Mouse (Mus musculus): ENCODE results near the gene Pde4d. TPM values are rescaled to one million over a fixed set of nuclear protein-coding genes. Genes with fewer than 3 reads are reported as not detected.

The Pde4d gene
- polyA plus RNA-seq, 1 experiment from 2014 or later: 14.8 TPM

DNA sequence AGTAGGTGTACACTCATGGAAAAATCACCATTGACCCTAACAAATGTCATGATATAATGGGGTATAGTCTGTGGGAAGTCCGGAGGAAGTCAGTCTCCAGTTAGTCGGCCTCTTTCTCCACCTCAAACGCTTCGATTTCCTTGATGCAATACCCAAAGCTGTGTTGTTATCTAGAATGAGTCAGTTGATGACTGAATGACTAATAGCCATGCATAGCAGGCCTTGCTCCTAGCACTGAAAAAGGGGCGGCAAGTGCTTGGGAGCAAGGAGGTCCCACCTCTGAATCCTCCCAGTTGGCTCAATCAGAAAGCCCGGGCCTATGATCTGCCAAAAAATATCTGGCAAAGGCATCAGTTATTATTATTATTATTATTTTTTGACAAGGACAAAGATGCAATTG, 1209.4 kb downstream of the Pde4d start:
- Histone ChIP-seq H3K27ac (ENCODE audit: low read depth, low read length) (no peak overlapping the region), H3K4me2 (replicated peaks; ENCODE audit: low read depth, low read length) (no peak overlapping the region), H3K36me3 (ENCODE audit: control insufficient read depth, insufficient read depth, low read length) (no peaks in the 10 kb centered on the region), H3K4me3 (ENCODE audit: low read length) (no peak overlapping the region), H3K9ac (ENCODE audit: low read depth, low read length) (no peak overlapping the region), H3K9me3 (ENCODE audit: control insufficient read depth, low read length) (no peaks in the 10 kb centered on the region), H3K27me3 (ENCODE audit: control insufficient read depth, insufficient read depth, low read length) (no peaks in the 10 kb centered on the region), H3K4me1 (ENCODE audit: control insufficient read depth, insufficient read depth, low read length) (no peaks in the 10 kb centered on the region)
- no peak for ATAC-seq (ENCODE audit: low FRiP score, low TSS enrichment)
- 75% methylated on average over 6 of the region's 6 CpGs for WGBS

DNA sequence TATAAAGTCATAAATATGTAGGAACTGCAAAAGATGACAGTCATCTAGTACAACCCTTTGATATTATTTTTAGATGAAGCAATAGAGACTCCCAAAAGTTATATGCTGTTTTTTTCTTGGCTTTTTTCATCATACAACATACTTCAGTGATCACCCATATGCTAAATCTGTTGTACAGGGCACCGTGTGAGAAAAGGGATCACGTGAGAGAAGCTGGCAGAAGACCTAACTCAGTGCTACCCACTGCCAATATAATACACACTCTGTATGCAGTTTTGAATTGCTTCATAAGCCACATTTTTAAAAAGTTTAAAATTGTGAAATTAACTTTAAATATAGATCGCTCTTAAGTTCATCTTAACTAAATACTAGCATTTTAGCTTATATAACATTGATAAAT, 1211.6 kb downstream of the Pde4d start:
- Histone ChIP-seq H3K9me3 (ENCODE audit: control insufficient read depth, low read length) (no peaks in the 10 kb centered on the region), H3K4me2 (replicated peaks; ENCODE audit: low read depth, low read length) (no peak overlapping the region), H3K4me3 (ENCODE audit: low read length) (no peak overlapping the region), H3K27me3 (ENCODE audit: control insufficient read depth, insufficient read depth, low read length) (no peaks in the 10 kb centered on the region), H3K36me3 (ENCODE audit: control insufficient read depth, insufficient read depth, low read length) (no peaks in the 10 kb centered on the region), H3K27ac (ENCODE audit: low read depth, low read length) (no peak overlapping the region), H3K9ac (ENCODE audit: low read depth, low read length) (no peak overlapping the region), H3K4me1 (ENCODE audit: control insufficient read depth, insufficient read depth, low read length) (peaks cover 10% of the 10 kb centered on the region; the same call in 1 of the 2 replicates)
- no peak for ATAC-seq (ENCODE audit: low FRiP score, low TSS enrichment)
- WGBS: 84% methylated on average over 3 of the region's 3 CpGs

DNA sequence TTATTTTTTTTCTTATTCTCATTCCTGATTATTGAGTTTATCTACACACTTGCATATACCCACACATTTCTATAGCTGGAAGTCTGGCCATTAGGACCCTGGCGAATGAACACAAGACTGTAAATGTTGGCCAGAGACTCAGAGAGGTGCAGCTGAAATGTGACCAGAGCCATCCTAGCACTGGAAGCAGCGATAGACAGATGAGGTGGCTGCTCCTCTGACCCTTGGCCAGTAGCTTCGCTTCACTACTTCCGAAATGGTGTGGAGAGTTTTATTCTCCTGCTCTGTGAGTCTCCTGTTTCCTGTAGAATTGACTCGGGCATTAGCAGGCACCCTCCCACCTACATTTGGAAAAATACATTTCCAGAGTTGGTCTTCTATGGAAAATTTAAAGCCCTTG, 1212.4 kb downstream of the Pde4d start:
- no peak overlapping the region for H3K4me3 ChIP-seq (ENCODE audit: low read length)
- H3K4me1 ChIP-seq (ENCODE audit: control insufficient read depth, insufficient read depth, low read length): peaks cover 10% of the 10 kb centered on the region; the same call in 1 of the 2 replicates
- no peaks in the 10 kb centered on the region for H3K27me3 ChIP-seq (ENCODE audit: control insufficient read depth, insufficient read depth, low read length)
- WGBS: 15% methylated on average over 5 of the region's 5 CpGs
- no peaks in the 10 kb centered on the region for H3K36me3 ChIP-seq (ENCODE audit: control insufficient read depth, insufficient read depth, low read length)
- no peak overlapping the region for H3K4me2 ChIP-seq (replicated peaks; ENCODE audit: low read depth, low read length)
- no peak overlapping the region for H3K9ac ChIP-seq (ENCODE audit: low read depth, low read length)
- H3K9me3 ChIP-seq (ENCODE audit: control insufficient read depth, low read length): no peaks in the 10 kb centered on the region
- H3K27ac ChIP-seq (ENCODE audit: low read depth, low read length): peak overlapping the region; percentile 61; the same call in 1 of the 2 replicates
- peak; percentile 91 for ATAC-seq (ENCODE audit: low FRiP score, low TSS enrichment)

DNA sequence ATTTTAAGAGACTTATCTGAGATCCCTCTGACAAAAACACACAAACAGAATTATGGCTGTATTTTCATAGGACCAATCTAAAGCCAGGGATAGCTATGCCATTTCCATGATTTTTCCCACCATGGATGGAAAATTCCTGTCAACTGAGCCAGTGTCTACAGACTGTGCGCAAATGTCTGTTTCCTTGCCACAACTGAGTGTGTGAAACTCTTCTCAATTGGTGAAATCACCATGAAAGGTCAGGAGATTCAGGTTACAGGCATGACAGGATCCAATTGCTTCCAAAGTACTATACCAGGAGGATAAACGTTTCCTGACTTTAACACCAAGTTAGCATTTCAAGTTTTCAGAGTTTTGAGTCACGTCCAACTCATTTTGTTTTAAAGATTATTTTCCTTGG, 1213.0 kb downstream of the Pde4d start:
- Histone ChIP-seq H3K9me3 (ENCODE audit: control insufficient read depth, low read length) (no peaks in the 10 kb centered on the region), H3K4me1 (ENCODE audit: control insufficient read depth, insufficient read depth, low read length) (peaks cover 10% of the 10 kb centered on the region; the same call in 1 of the 2 replicates), H3K36me3 (ENCODE audit: control insufficient read depth, insufficient read depth, low read length) (no peaks in the 10 kb centered on the region), H3K4me2 (replicated peaks; ENCODE audit: low read depth, low read length) (no peak overlapping the region), H3K9ac (ENCODE audit: low read depth, low read length) (no peak overlapping the region), H3K27ac (ENCODE audit: low read depth, low read length) (peak overlapping the region; percentile 61; the same call in 1 of the 2 replicates), H3K4me3 (ENCODE audit: low read length) (no peak overlapping the region), H3K27me3 (ENCODE audit: control insufficient read depth, insufficient read depth, low read length) (no peaks in the 10 kb centered on the region)
- ATAC-seq (ENCODE audit: low FRiP score, low TSS enrichment): peak; percentile 69
- 18% methylated on average over 3 of the region's 3 CpGs for WGBS

DNA sequence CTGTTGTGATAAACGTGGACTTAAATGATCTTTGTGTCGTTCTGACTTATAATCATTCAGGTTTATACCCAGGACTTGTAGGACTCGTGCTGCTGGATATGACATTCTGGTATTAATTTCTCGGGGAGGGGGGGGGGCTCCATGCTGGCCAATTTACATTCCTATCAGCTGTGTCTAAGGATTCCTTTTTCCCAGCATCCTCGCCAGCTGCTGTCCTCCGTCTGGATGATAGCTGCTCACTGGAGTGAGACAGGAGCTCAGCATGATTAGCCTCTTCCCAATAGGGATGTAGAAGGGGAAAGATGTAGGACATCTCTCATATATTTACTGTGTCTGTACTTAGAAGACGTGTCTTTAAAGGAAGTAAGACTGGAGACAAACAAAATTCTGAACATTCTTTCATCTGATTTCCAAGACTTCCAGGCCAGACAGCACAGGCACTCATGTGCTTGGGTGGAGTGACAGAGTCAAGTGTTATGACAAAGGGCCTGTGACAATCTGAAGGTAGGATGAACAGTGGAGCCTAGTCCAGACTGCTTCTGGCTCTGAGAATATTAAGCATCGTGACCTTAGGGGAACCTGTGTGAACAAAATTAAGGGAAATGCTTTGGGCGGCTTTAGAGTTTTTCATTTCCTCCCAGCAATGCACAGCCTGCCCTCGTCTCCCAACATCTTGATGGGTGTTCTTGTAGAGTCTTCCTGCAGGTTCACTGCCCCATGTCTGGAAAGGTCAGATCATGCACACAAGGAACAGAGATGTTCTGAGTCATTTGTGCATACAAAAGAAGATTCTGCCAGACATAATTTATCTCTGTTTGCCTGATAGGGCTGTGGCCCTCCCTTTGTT, 1215.4 kb downstream of the Pde4d start:
- Histone ChIP-seq H3K9ac (ENCODE audit: low read depth, low read length) (no peak overlapping the region), H3K27me3 (ENCODE audit: control insufficient read depth, insufficient read depth, low read length) (no peaks in the 10 kb centered on the region), H3K4me1 (ENCODE audit: control insufficient read depth, insufficient read depth, low read length) (peaks cover 10% of the 10 kb centered on the region; the same call in 1 of the 2 replicates), H3K4me2 (replicated peaks; ENCODE audit: low read depth, low read length) (no peak overlapping the region), H3K27ac (ENCODE audit: low read depth, low read length) (no peak overlapping the region), H3K36me3 (ENCODE audit: control insufficient read depth, insufficient read depth, low read length) (no peaks in the 10 kb centered on the region), H3K9me3 (ENCODE audit: control insufficient read depth, low read length) (no peaks in the 10 kb centered on the region), H3K4me3 (ENCODE audit: low read length) (no peak overlapping the region)
- 59% methylated on average over 10 of the region's 10 CpGs for WGBS
- no peak for ATAC-seq (ENCODE audit: low FRiP score, low TSS enrichment)

DNA sequence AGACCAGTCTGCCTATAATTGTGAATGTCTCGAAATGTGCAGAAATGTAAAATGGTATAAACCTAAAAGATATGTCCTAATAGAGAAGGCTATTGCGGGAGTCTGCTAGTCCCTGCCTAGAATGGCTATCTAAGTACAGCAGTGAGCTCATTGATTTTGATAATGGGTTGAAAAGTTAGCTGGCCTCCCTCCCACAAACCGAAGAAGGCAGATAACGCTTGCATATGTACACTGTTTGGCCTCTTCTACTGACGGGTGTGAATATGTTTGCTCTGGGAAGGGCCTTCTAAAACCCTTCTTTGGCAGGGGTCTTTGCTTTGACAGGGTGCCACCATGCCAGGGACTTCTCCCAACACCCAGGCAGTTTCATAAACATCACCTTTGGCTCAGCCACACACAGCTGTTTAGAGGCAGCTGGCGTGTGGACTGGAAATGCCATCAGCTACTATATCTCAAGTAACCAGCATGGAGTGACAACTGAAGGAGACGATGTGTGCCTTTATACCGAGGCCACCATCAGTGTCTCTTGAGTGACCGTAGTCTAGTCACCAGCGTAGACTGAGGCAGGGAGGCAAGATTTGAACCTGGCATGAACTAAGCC, 1216.2 kb downstream of the Pde4d start:
- H3K9me3 ChIP-seq (ENCODE audit: control insufficient read depth, low read length): no peaks in the 10 kb centered on the region
- WGBS: 72% methylated on average over 10 of the region's 10 CpGs
- H3K27ac ChIP-seq (ENCODE audit: low read depth, low read length): 0 out of 2 replicates have a peak overlapping the region, but pooled peaks have one; percentile 7
- ATAC-seq (ENCODE audit: low FRiP score, low TSS enrichment): no peak
- no peak overlapping the region for H3K9ac ChIP-seq (ENCODE audit: low read depth, low read length)
- H3K4me2 ChIP-seq (replicated peaks; ENCODE audit: low read depth, low read length): no peak overlapping the region
- H3K36me3 ChIP-seq (ENCODE audit: control insufficient read depth, insufficient read depth, low read length): no peaks in the 10 kb centered on the region
- H3K4me1 ChIP-seq (ENCODE audit: control insufficient read depth, insufficient read depth, low read length): peaks cover 10% of the 10 kb centered on the region; the same call in 1 of the 2 replicates
- no peaks in the 10 kb centered on the region for H3K27me3 ChIP-seq (ENCODE audit: control insufficient read depth, insufficient read depth, low read length)
- no peak overlapping the region for H3K4me3 ChIP-seq (ENCODE audit: low read length)

DNA sequence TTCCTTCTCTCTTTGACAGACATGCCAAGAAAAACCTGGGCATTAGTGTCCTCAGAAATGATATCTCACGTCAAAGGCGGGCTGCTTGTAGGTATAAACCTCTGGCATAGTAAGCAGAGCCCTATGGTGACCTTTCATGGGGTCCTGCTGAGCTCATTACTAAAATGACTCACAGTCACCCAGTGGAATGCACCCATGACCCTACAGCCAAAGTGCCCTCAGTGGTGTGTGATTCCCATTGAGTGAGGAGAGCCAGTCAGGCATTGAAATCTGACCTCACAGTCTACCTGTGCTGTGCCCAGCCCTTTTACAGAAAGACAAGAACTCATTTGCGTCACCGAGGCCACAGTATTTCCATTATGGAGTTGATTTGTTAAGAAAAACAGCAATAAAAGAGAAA, 1220.2 kb downstream of the Pde4d start:
- H3K4me1 ChIP-seq (ENCODE audit: control insufficient read depth, insufficient read depth, low read length): peaks cover 13% of the 10 kb centered on the region; the same call in 1 of the 2 replicates
- no peak overlapping the region for H3K9ac ChIP-seq (ENCODE audit: low read depth, low read length)
- H3K9me3 ChIP-seq (ENCODE audit: control insufficient read depth, low read length): no peaks in the 10 kb centered on the region
- no peak overlapping the region for H3K4me2 ChIP-seq (replicated peaks; ENCODE audit: low read depth, low read length)
- WGBS: 71% methylated on average over 4 of the region's 4 CpGs
- H3K27me3 ChIP-seq (ENCODE audit: control insufficient read depth, insufficient read depth, low read length): no peaks in the 10 kb centered on the region
- no peak overlapping the region for H3K27ac ChIP-seq (ENCODE audit: low read depth, low read length)
- ATAC-seq (ENCODE audit: low FRiP score, low TSS enrichment): no peak
- no peak overlapping the region for H3K4me3 ChIP-seq (ENCODE audit: low read length)
- no peaks in the 10 kb centered on the region for H3K36me3 ChIP-seq (ENCODE audit: control insufficient read depth, insufficient read depth, low read length)

DNA sequence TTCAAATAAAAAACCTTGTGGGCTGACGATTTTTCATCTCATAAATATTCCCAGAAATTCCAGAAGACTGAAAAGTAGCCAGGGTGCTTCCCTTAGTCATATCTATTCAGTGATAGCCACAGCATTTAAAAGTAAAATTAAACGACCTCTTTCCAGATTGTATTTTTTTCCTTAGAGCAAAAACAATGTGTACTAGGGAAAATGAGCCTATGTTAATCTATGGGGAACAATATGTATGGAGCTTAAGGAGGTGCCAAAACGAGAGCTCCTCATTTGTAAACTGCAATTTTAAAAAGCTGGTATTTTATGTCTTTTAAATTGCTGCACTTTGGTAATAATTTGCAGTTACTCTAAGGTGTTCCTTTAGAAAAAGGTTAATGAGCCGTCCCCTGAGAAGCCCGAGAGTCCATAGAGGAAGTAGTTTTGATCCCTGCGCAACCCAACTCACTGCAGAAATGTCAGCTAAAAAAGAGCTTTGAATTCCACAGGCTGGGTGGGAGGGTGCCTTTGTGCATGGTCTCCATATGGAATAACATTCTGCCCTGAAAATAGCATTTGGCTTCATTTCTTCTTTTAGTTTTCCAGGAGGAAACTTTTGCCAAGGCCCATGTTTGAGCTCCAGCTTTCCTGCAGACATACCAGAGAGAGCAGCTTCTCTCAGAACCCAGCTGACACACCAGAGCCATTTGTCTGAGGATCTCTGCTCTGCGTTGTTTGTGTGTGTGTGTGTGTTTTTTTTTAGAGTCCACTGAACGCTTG, 1222.0 kb downstream of the Pde4d start:
- peak; percentile 73; the same call in 1 of the 2 replicates for ATAC-seq (ENCODE audit: low FRiP score, low TSS enrichment)
- Histone ChIP-seq H3K4me2 (replicated peaks; ENCODE audit: low read depth, low read length) (no peak overlapping the region), H3K27me3 (ENCODE audit: control insufficient read depth, insufficient read depth, low read length) (no peaks in the 10 kb centered on the region), H3K9ac (ENCODE audit: low read depth, low read length) (no peak overlapping the region), H3K27ac (ENCODE audit: low read depth, low read length) (no peak overlapping the region; the same call in 1 of the 2 replicates), H3K36me3 (ENCODE audit: control insufficient read depth, insufficient read depth, low read length) (no peaks in the 10 kb centered on the region), H3K4me3 (ENCODE audit: low read length) (no peak overlapping the region), H3K4me1 (ENCODE audit: control insufficient read depth, insufficient read depth, low read length) (0 out of 2 replicates have a peak, but pooled peaks cover 3% of the 10 kb centered on the region), H3K9me3 (ENCODE audit: control insufficient read depth, low read length) (no peaks in the 10 kb centered on the region)
- WGBS: 23% methylated on average over 8 of the region's 8 CpGs

Data from kidney, embryonic 14.5 days (tissue).